Comparison of ENCODE assay signal across 8 mouse cellular contexts in the genomic region with DNA sequence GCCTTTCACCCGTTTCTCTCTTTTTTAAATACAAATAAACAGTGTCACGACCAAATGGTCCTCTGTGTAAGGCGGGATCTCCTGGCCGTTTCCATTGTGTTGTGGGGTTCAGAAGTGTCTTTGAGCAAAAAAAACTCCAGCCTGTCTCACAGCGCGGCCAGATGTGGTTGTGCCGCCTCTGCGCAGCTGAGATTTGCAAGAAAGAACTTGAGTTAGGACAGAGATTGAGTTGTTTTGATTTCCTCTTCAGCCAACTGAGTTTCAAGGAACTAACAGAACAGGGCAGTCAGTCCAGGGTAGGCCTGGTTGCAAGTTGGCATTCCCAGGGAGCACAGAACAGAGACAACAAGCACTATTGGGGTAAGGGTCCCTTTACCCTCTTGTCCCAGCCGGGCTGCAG. TPM values are rescaled to one million over a fixed set of nuclear protein-coding genes. Genes with fewer than 3 reads are reported as not detected.
A peak's percentile ranks its signal among the peaks of the same experiment; 100 is the strongest.
DNase-seq lines count a peak whose midpoint lies in the region; ATAC-seq lines count a peak whose summit lies in the region.

No protein-coding gene starts in this region.

- peak overlapping the region; percentile 85 for H3K9ac ChIP-seq in heart, embryonic 14.5 days (ENCODE audit: low read length)
- peak overlapping the region; percentile 81 for H3K9ac ChIP-seq in heart, embryonic 16.5 days (ENCODE audit: low read length)
- H3K9ac ChIP-seq in midbrain, embryonic 11.5 days (ENCODE audit: low read length) = peak overlapping the region; percentile 98

- 3% methylated on average over 9 of the region's 9 CpGs for WGBS in heart, embryonic 14.5 days
- 9% methylated on average over 9 of the region's 9 CpGs for WGBS in heart, embryonic 16.5 days
- under 1% methylated on average over 9 of the region's 9 CpGs for WGBS in midbrain, embryonic 11.5 days

- H3K4me1 ChIP-seq in heart, embryonic 14.5 days (ENCODE audit: control insufficient read depth in 2 of 2, insufficient read depth in 2 of 2, low read length in 2 of 2) = peaks cover 13 to 20% of the 10 kb centered on the region in 2 experiments
- H3K4me1 ChIP-seq in heart, embryonic 16.5 days (ENCODE audit: control insufficient read depth, insufficient read depth, low read length) = peaks cover 10% of the 10 kb centered on the region
- peaks cover 52% of the 10 kb centered on the region for H3K4me1 ChIP-seq in midbrain, embryonic 11.5 days (ENCODE audit: control insufficient read depth, insufficient read depth, low read length)

- H3K27me3 ChIP-seq in heart, embryonic 14.5 days (ENCODE audit: control insufficient read depth, insufficient read depth, low read length) = peaks cover 42% of the 10 kb centered on the region
- H3K27me3 ChIP-seq in heart, embryonic 16.5 days (ENCODE audit: control insufficient read depth, insufficient read depth, low read length) = peaks cover 11% of the 10 kb centered on the region; the same call in 1 of the 2 replicates
- H3K27me3 ChIP-seq in midbrain, embryonic 11.5 days (ENCODE audit: control insufficient read depth, insufficient read depth, low read length) = no peaks in the 10 kb centered on the region

- no peaks in the 10 kb centered on the region for H3K36me3 ChIP-seq in heart, embryonic 14.5 days (ENCODE audit: control insufficient read depth, insufficient read depth, low read length)
- H3K36me3 ChIP-seq in heart, embryonic 16.5 days (ENCODE audit: control insufficient read depth, insufficient read depth) = no peaks in the 10 kb centered on the region
- peaks cover 17% of the 10 kb centered on the region; the same call in 1 of the 2 replicates for H3K36me3 ChIP-seq in midbrain, embryonic 11.5 days (ENCODE audit: control insufficient read depth, insufficient read depth, low read length)

- ATAC-seq in heart, embryonic 14.5 days (ENCODE audit: insufficient number of reproducible peaks, insufficient read depth, low FRiP score, low read depth) = no peak
- ATAC-seq in heart, embryonic 16.5 days (replicated peaks; ENCODE audit: extremely low read depth, insufficient read depth, low FRiP score) = no peak
- no peak for ATAC-seq in midbrain, embryonic 11.5 days (ENCODE audit: low FRiP score)
- no peak for ATAC-seq in cerebellum, adult (ENCODE audit: insufficient number of reproducible peaks, low FRiP score, low TSS enrichment)

- no peaks in the 10 kb centered on the region for H3K9me3 ChIP-seq in heart, embryonic 14.5 days (ENCODE audit: control insufficient read depth, low read length)
- H3K9me3 ChIP-seq in heart, embryonic 16.5 days (replicated peaks; ENCODE audit: control insufficient read depth, low read length) = no peaks in the 10 kb centered on the region
- H3K9me3 ChIP-seq in midbrain, embryonic 11.5 days (ENCODE audit: control insufficient read depth, low read length) = no peaks in the 10 kb centered on the region

- intact Hi-C loops in heart, postnatal 14 days (cut with DNase I) = no loop called here

- H3K4me2 ChIP-seq in heart, embryonic 14.5 days (ENCODE audit: low read length) = peak overlapping the region; percentile 100
- H3K4me2 ChIP-seq in heart, embryonic 16.5 days (ENCODE audit: low read depth, low read length) = peak overlapping the region; percentile 97
- peak overlapping the region; percentile 87 for H3K4me2 ChIP-seq in midbrain, embryonic 11.5 days

- H3K27ac ChIP-seq in heart, embryonic 14.5 days (replicated peaks in 1 of 2; ENCODE audit: control insufficient read depth in 1 of 2, insufficient read depth in 1 of 2, low read depth in 2 of 2, low read length in 2 of 2) = peak overlapping the region; percentile 74 to 85
- H3K27ac ChIP-seq in heart, embryonic 16.5 days (ENCODE audit: low read length) = peak overlapping the region; percentile 76
- H3K27ac ChIP-seq in midbrain, embryonic 11.5 days (ENCODE audit: low read depth, low read length) = peak overlapping the region; percentile 92

- no peak for DNase-seq in heart, postnatal 14 days
- peak; percentile 67 for DNase-seq in NIH3T3 (ENCODE audit: low read depth)
- DNase-seq in midbrain, embryonic 11.5 days (ENCODE audit: low spot score, missing footprints) = peak; percentile 94
- DNase-seq in yolk sac, embryonic 10.5 days (ENCODE audit: low spot score) = no peak
- DNase-seq in frontal cortex, postnatal 25 days (ENCODE audit: low spot score in 2 of 2) = no peak

- peak overlapping the region; percentile 70 to 81 for H3K4me3 ChIP-seq in heart, embryonic 14.5 days (ENCODE audit: control insufficient read depth in 1 of 2, insufficient read depth in 1 of 2, low read depth in 1 of 2, low read length in 2 of 2)
- peak overlapping the region; percentile 73 for H3K4me3 ChIP-seq in heart, embryonic 16.5 days (ENCODE audit: low read length)
- peak overlapping the region; percentile 91 for H3K4me3 ChIP-seq in midbrain, embryonic 11.5 days (ENCODE audit: low read depth, low read length)

RNA-seq across cellular contexts. Expression of a gene that starts 17.1 kb away (rescaled TPM):
- 3.1 and 3.2 TPM in 2 replicates for polyA plus RNA-seq in heart, embryonic 14.5 days (2014; fragmentation: Nextera tagmentation; extraction: Ambion mirVana)
- total RNA-seq in heart, postnatal 14 days (2021) = 10 to 100 TPM; 63.3 to 76.9 TPM
- polyA plus RNA-seq in heart, embryonic 16.5 days (2015; fragmentation: Nextera tagmentation; extraction: Ambion mirVana) = 3.6 and 4.4 TPM in 2 replicates
- polyA plus RNA-seq in midbrain, embryonic 11.5 days (2014; fragmentation: Nextera tagmentation; extraction: Ambion mirVana) = 43.9 and 47.5 TPM in 2 replicates

Comparison
In these comparisons a context has a peak if more than half of its experiments do, and no peak if none do; other contexts are left out.
1. DNase-seq: peak in NIH3T3 (single experiment) and midbrain, embryonic 11.5 days (single experiment); none in heart, postnatal 14 days (0 of 2), yolk sac, embryonic 10.5 days (single experiment) and frontal cortex, postnatal 25 days (0 of 2).
2. Peak in every context shown above with its lines, with median percentiles within 50 percentile points of each other: H3K27ac ChIP-seq, H3K4me2 ChIP-seq, H3K4me3 ChIP-seq and H3K9ac ChIP-seq.